In genomic region chr5:81566577-81566976, GRCm38 (mm10) we compare ENCODE assay signal across 26 mouse cellular contexts.
DNase-seq lines count a peak whose midpoint lies in the region; ATAC-seq and TF ChIP-seq lines count a peak whose summit lies in the region.
"Had no signal": no experiment of that assay in that cellular context is flagged by ENCODE, and none has a peak within 500 bp of the region (broad histone marks: within the 10 kb centered on the region; RNA-seq: fewer than 3 reads in every experiment).

No protein-coding gene starts in this region.

- no peaks in the 10 kb centered on the region for H3K4me1 ChIP-seq in lung, embryonic 14.5 days (ENCODE audit: insufficient read depth)
- H3K4me1 ChIP-seq: embryonic facial prominence, embryonic 12.5 days; heart, embryonic 12.5 days; lung, embryonic 15.5 days; midbrain, embryonic 13.5 days had no signal

- H3K4me3 ChIP-seq in lung, embryonic 14.5 days (ENCODE audit: low read depth, low read length), result no peak overlapping the region
- H3K4me3 ChIP-seq: embryonic facial prominence, embryonic 12.5 days; gastrocnemius, adult 2 months; heart, adult 2 months; heart, embryonic 12.5 days; limb, embryonic 12.5 days; lung, embryonic 15.5 days; midbrain, embryonic 13.5 days had no signal

- H3K4me2 ChIP-seq in lung, embryonic 14.5 days, result no peak overlapping the region
- H3K4me2 ChIP-seq: embryonic facial prominence, embryonic 12.5 days; heart, embryonic 12.5 days; hindbrain, embryonic 14.5 days; limb, embryonic 12.5 days; lung, embryonic 15.5 days; midbrain, embryonic 13.5 days had no signal

- H3K9me3 ChIP-seq in lung, embryonic 14.5 days (ENCODE audit: low read depth, low read length), result no peaks in the 10 kb centered on the region
- H3K9me3 ChIP-seq: embryonic facial prominence, embryonic 12.5 days; heart, embryonic 12.5 days; limb, embryonic 12.5 days; lung, embryonic 15.5 days; midbrain, embryonic 13.5 days had no signal

- no peaks in the 10 kb centered on the region for H3K36me3 ChIP-seq in lung, embryonic 14.5 days (ENCODE audit: insufficient read depth)
- H3K36me3 ChIP-seq: embryonic facial prominence, embryonic 12.5 days; heart, embryonic 12.5 days; limb, embryonic 12.5 days; lung, embryonic 15.5 days; midbrain, embryonic 13.5 days had no signal

- no peaks in the 10 kb centered on the region for H3K27me3 ChIP-seq in lung, embryonic 14.5 days (ENCODE audit: insufficient read depth, low read length)
- H3K27me3 ChIP-seq: embryonic facial prominence, embryonic 12.5 days; heart, embryonic 12.5 days; limb, embryonic 12.5 days; lung, embryonic 15.5 days; midbrain, embryonic 13.5 days had no signal

- TF ChIP-seq CTCF in lung, embryonic 14.5 days (IDR thresholded peaks at IDR 0.05; ENCODE audit: low read depth), result no peak

- intact Hi-C loops in heart, postnatal 25 days (cut with DNase I), result no loop called here

- H3K9ac ChIP-seq in lung, embryonic 14.5 days, result no peak overlapping the region
- H3K9ac ChIP-seq: embryonic facial prominence, embryonic 12.5 days; heart, embryonic 12.5 days; hindbrain, embryonic 14.5 days; limb, embryonic 12.5 days; liver, embryonic 14.5 days; lung, embryonic 15.5 days; midbrain, embryonic 13.5 days had no signal

- no peak for ATAC-seq in lung, embryonic 14.5 days (ENCODE audit: insufficient read depth)
- no peak for ATAC-seq in monocyte, adult 5-6 weeks (replicated peaks; ENCODE audit: insufficient number of reproducible peaks, low FRiP score, low TSS enrichment, poor library complexity, severe bottlenecking)
- ATAC-seq: activated CD4-positive, CD25-positive, alpha-beta regulatory T cell, adult 4 months; forebrain, embryonic 16.5 days; intestine, postnatal 0 days; midbrain, embryonic 13.5 days had no signal

- WGBS in lung, embryonic 14.5 days, result 85% methylated on average over 1 of the region's 1 CpGs

- no peak overlapping the region for H3K27ac ChIP-seq in lung, embryonic 14.5 days (ENCODE audit: low read depth)
- H3K27ac ChIP-seq: embryonic facial prominence, embryonic 12.5 days; gastrocnemius, adult 2 months; heart, adult 2 months; hindbrain, embryonic 14.5 days; limb, embryonic 12.5 days; liver, embryonic 14.5 days; lung, embryonic 15.5 days; midbrain, embryonic 13.5 days had no signal

- peak; percentile 79 for DNase-seq in heart, adult 11 months
- no peak for DNase-seq in heart, postnatal 25 days (ENCODE audit: low spot score)
- DNase-seq in kidney, postnatal 25 days, result peak; percentile 22 to 41
- DNase-seq in kidney, adult 18-20 months, result no peak
- DNase-seq in lung, embryonic 14.5 days, result peak; percentile 4
- DNase-seq in lung, postnatal 14 days, result no peak
- DNase-seq in fat pad, adult 2 months (ENCODE audit: extremely low read depth, low read depth, low spot score), result peak; percentile 37
- DNase-seq: B cell, adult 2 months; cerebellum, adult 11 months; cerebellum, adult 9-10 months; embryo, embryonic 11 days; gastrocnemius, adult 2 months; gastrocnemius, postnatal 36 days; heart, adult 2 months; lung, postnatal 36 days had no signal

Comparison
In these comparisons a context has a peak if more than half of its experiments do, and no peak if none do; other contexts are left out.
1. DNase-seq: peak in heart, adult 11 months (single experiment), kidney, postnatal 25 days (2 of 2), lung, embryonic 14.5 days (single experiment) and fat pad, adult 2 months (single experiment); none in heart, postnatal 25 days (single experiment), kidney, adult 18-20 months (single experiment) and lung, postnatal 14 days (single experiment).